Mouse (Mus musculus) kidney, embryonic 14.5 days (tissue): ENCODE measurements around the gene Kmt2d. TPM values are rescaled to one million over a fixed set of nuclear protein-coding genes. Genes with fewer than 3 reads are reported as not detected.

ENCODE experiments used
- ATAC-seq: fragments of 200-750 bp; cut with Nextera tagmentation; 2 replicates; pipeline ENCODE4 v1.8.0; 2017; ENCODE audit warnings: moderate number of reproducible peaks, mild to moderate bottlenecking, moderate TSS enrichment, moderate library complexity; ENCODE audit not compliant: low FRiP score, low TSS enrichment
- H3K27ac ChIP-seq: fragments of 300-500 bp; sonication (generic); 2 replicates; pipeline ENCODE4 v1.5.1; 2014; ENCODE audit warnings: low read depth, mild to moderate bottlenecking, low read length, moderate library complexity, mixed read lengths
- H3K27me3 ChIP-seq: fragments of 300-500 bp; sonication (generic); 2 replicates; pipeline ENCODE4 v1.6.1; 2014; ENCODE audit warnings: mild to moderate bottlenecking, low read length; ENCODE audit not compliant: control insufficient read depth, insufficient read depth
- H3K36me3 ChIP-seq: fragments of 300-500 bp; sonication (generic); 2 replicates; pipeline ENCODE4 v1.6.1; 2014; ENCODE audit warnings: low read length, mixed read lengths; ENCODE audit not compliant: control insufficient read depth, insufficient read depth
- H3K4me1 ChIP-seq: fragments of 300-500 bp; sonication (generic); 2 replicates; pipeline ENCODE4 v1.6.1; 2014; ENCODE audit warnings: low read length, mixed read lengths; ENCODE audit not compliant: control insufficient read depth, insufficient read depth
- H3K4me2 ChIP-seq: fragments of 300-500 bp; sonication (generic); replicated peaks from 2 replicates; pipeline ENCODE4 v1.6.1; 2014; ENCODE audit warnings: low read depth, mild to moderate bottlenecking, low read length
- H3K4me3 ChIP-seq: fragments of 300-500 bp; sonication (generic); 2 replicates; pipeline ENCODE4 v1.5.1; 2014; ENCODE audit warnings: mild to moderate bottlenecking, low read length
- H3K9ac ChIP-seq: fragments of 300-500 bp; sonication (generic); 2 replicates; pipeline ENCODE4 v1.6.1; 2014; ENCODE audit warnings: low read depth, mild to moderate bottlenecking, low read length, moderate library complexity
- H3K9me3 ChIP-seq: fragments of 300-500 bp; sonication (generic); 2 replicates; pipeline ENCODE4 v1.6.1; 2016; ENCODE audit warnings: low read length; ENCODE audit not compliant: control insufficient read depth
- WGBS: fragments of 180-500 bp; shearing (Covaris S2); extraction: QIAGEN DNeasy Blood & Tissue Kit; methylation state at CpG from one replicate; pipeline ENCODE4 v1.1.7; 2014; 5-methylcytosine and 5-hydroxymethylcytosine counted together
- polyA plus RNA-seq: library from polyadenylated mRNA; unstranded; fragments of >200 nt; fragmentation: Nextera tagmentation; extraction: Ambion mirVana; gene quantifications from 2 replicates; pipeline ENCODE4 v1.2.1, GENCODE M21; 2014

The Kmt2d gene
- polyA plus RNA-seq, 1 experiment from 2014 or later = 21.4 TPM

GRCm38 (mm10) chr15:98839671-98840585 lies 31.1 kb downstream of the Kmt2d start:
- peaks cover 100% of the 10 kb centered on the region for H3K36me3 ChIP-seq
- no peaks in the 10 kb centered on the region for H3K4me1 ChIP-seq
- WGBS = 95% methylated on average over 30 of the region's 30 CpGs
- no peak overlapping the region for H3K4me2 ChIP-seq
- H3K4me3 ChIP-seq = no peak overlapping the region
- H3K9ac ChIP-seq = no peak overlapping the region
- ATAC-seq = no peak
- H3K27me3 ChIP-seq = no peaks in the 10 kb centered on the region
- no peak overlapping the region for H3K27ac ChIP-seq
- no peaks in the 10 kb centered on the region for H3K9me3 ChIP-seq

GRCm38 (mm10) chr15:98839161-98839560 lies 31.8 kb downstream of the Kmt2d start:
- no peak overlapping the region for H3K9ac ChIP-seq
- no peak overlapping the region for H3K4me3 ChIP-seq
- H3K9me3 ChIP-seq = no peaks in the 10 kb centered on the region
- 93% methylated on average over 14 of the region's 14 CpGs for WGBS
- H3K27me3 ChIP-seq = no peaks in the 10 kb centered on the region
- no peak for ATAC-seq
- no peak overlapping the region for H3K27ac ChIP-seq
- H3K4me1 ChIP-seq = no peaks in the 10 kb centered on the region
- no peak overlapping the region for H3K4me2 ChIP-seq
- H3K36me3 ChIP-seq = peaks cover 100% of the 10 kb centered on the region

GRCm38 (mm10) chr15:98837743-98838103 lies 33.3 kb downstream of the Kmt2d start:
- no peaks in the 10 kb centered on the region for H3K9me3 ChIP-seq
- 78% methylated on average over 4 of the region's 4 CpGs for WGBS
- H3K27ac ChIP-seq = no peak overlapping the region
- H3K9ac ChIP-seq = no peak overlapping the region
- no peak for ATAC-seq
- H3K27me3 ChIP-seq = no peaks in the 10 kb centered on the region
- no peak overlapping the region for H3K4me3 ChIP-seq
- no peaks in the 10 kb centered on the region for H3K4me1 ChIP-seq
- H3K36me3 ChIP-seq = peaks cover 97% of the 10 kb centered on the region
- no peak overlapping the region for H3K4me2 ChIP-seq

- 92% methylated on average over 21 of the region's 21 CpGs for WGBS
- no peaks in the 10 kb centered on the region for H3K4me1 ChIP-seq
- no peaks in the 10 kb centered on the region for H3K27me3 ChIP-seq
- no peak overlapping the region for H3K27ac ChIP-seq
- H3K4me2 ChIP-seq = no peak overlapping the region
- H3K9me3 ChIP-seq = no peaks in the 10 kb centered on the region
- ATAC-seq = no peak
- peaks cover 92% of the 10 kb centered on the region for H3K36me3 ChIP-seq
- H3K4me3 ChIP-seq = no peak overlapping the region
- no peak overlapping the region for H3K9ac ChIP-seq
Measured at GRCm38 (mm10) chr15:98837006-98837742, 33.8 kb downstream of the Kmt2d start.

GRCm38 (mm10) chr15:98835291-98835690 lies 35.7 kb downstream of the Kmt2d start:
- H3K27ac ChIP-seq = no peak overlapping the region
- no peaks in the 10 kb centered on the region for H3K27me3 ChIP-seq

GRCm38 (mm10) chr15:98834059-98834458 lies 36.9 kb downstream of the Kmt2d start:
- H3K36me3 ChIP-seq = peaks cover 61% of the 10 kb centered on the region
- H3K9ac ChIP-seq = no peak overlapping the region

More at GRCm38 (mm10) chr15:98835291-98835690, 35.7 kb downstream of the Kmt2d start:
- no peak for ATAC-seq
- Histone ChIP-seq H3K4me2 (no peak overlapping the region), H3K4me1 (no peaks in the 10 kb centered on the region), H3K9me3 (no peaks in the 10 kb centered on the region), H3K36me3 (peaks cover 73% of the 10 kb centered on the region), H3K9ac (no peak overlapping the region), H3K4me3 (no peak overlapping the region)
- WGBS = 91% methylated on average over 14 of the region's 14 CpGs

GRCm38 (mm10) chr15:98833281-98833680 lies 37.7 kb downstream of the Kmt2d start:
- Histone ChIP-seq H3K27me3 (no peaks in the 10 kb centered on the region), H3K36me3 (peaks cover 53% of the 10 kb centered on the region), H3K9ac (no peak overlapping the region), H3K27ac (no peak overlapping the region), H3K4me3 (no peak overlapping the region), H3K4me1 (peaks cover 10% of the 10 kb centered on the region), H3K4me2 (no peak overlapping the region), H3K9me3 (no peaks in the 10 kb centered on the region)
- WGBS = 90% methylated on average over 11 of the region's 11 CpGs
- no peak for ATAC-seq

More at GRCm38 (mm10) chr15:98834059-98834458, 36.9 kb downstream of the Kmt2d start:
- Histone ChIP-seq H3K27ac (no peak overlapping the region), H3K9me3 (no peaks in the 10 kb centered on the region), H3K4me3 (no peak overlapping the region), H3K27me3 (no peaks in the 10 kb centered on the region), H3K4me1 (peaks cover 10% of the 10 kb centered on the region), H3K4me2 (no peak overlapping the region)
- ATAC-seq = no peak
- 81% methylated on average over 13 of the region's 13 CpGs for WGBS

GRCm38 (mm10) chr15:98832161-98833058 lies 38.6 kb downstream of the Kmt2d start:
- Histone ChIP-seq H3K4me3 (no peak overlapping the region), H3K4me2 (peak overlapping the region; percentile 44; the same call in 1 of the 2 replicates), H3K27me3 (no peaks in the 10 kb centered on the region), H3K27ac (peak overlapping the region; percentile 92; the same call in 1 of the 2 replicates), H3K36me3 (peaks cover 49% of the 10 kb centered on the region), H3K9me3 (no peaks in the 10 kb centered on the region), H3K4me1 (peaks cover 10% of the 10 kb centered on the region), H3K9ac (peak overlapping the region; percentile 48; the same call in 1 of the 2 replicates)
- WGBS = 54% methylated on average over 12 of the region's 12 CpGs
- no peak for ATAC-seq
